Mouse (Mus musculus) thymus, adult 2 months (tissue): ENCODE results near the gene Pkp4. TPM values are rescaled to one million over a fixed set of nuclear protein-coding genes. Genes with fewer than 3 reads are reported as not detected.

Experiments used
- DNase-seq: peaks from one replicate; pipeline ENCODE4 v3.0.0; 2021
- H3K27ac ChIP-seq: fragments of 200-500 bp; 2 replicates; pipeline ENCODE4 v1.5.1; 2012; ENCODE audit warnings: low read length, control low read depth; ENCODE audit not compliant: control insufficient read depth, insufficient read depth
- H3K27me3 ChIP-seq: fragments of 200-500 bp; 2 replicates; pipeline ENCODE4 v1.6.1; 2012; ENCODE audit warnings: mild to moderate bottlenecking, low read length, moderate library complexity, mixed read lengths; ENCODE audit not compliant: control insufficient read depth, insufficient read depth
- H3K36me3 ChIP-seq: fragments of 200-500 bp; 2 replicates; pipeline ENCODE4 v1.6.1; 2012; ENCODE audit warnings: mild to moderate bottlenecking, low read length, moderate library complexity; ENCODE audit not compliant: control insufficient read depth, insufficient read depth
- H3K4me1 ChIP-seq: fragments of 200-500 bp; replicated peaks from 2 replicates; pipeline ENCODE4 v1.6.1; 2012; ENCODE audit warnings: low read length; ENCODE audit not compliant: control insufficient read depth, insufficient read depth
- H3K4me3 ChIP-seq: fragments of 200-500 bp; 2 replicates; pipeline ENCODE4 v1.5.1; 2012; ENCODE audit warnings: mild to moderate bottlenecking, low read length, control low read depth, moderate library complexity; ENCODE audit not compliant: control insufficient read depth, insufficient read depth
- CTCF ChIP-seq: fragments of 200-500 bp; IDR thresholded peaks from 2 replicates; pipeline ENCODE4 v1.5.1; 2012; ENCODE audit warnings: mild to moderate bottlenecking, control low read depth, low read length, moderate library complexity, borderline replicate concordance; ENCODE audit not compliant: control insufficient read depth, poor library complexity, insufficient read depth; ENCODE audit errors: extremely low read depth
- POLR2A ChIP-seq: fragments of 200-500 bp; IDR thresholded peaks from 2 replicates; pipeline ENCODE4 v1.6.1; 2012; ENCODE audit warnings: mild to moderate bottlenecking, low read length, control low read depth, moderate library complexity; ENCODE audit not compliant: control insufficient read depth, poor library complexity, insufficient read depth; ENCODE audit errors: extremely low read depth
- WGBS: fragments of 180-500 bp; shearing (Covaris S2); methylation state at CpG from one replicate; pipeline ENCODE4 v1.1.7; 2018; 5-methylcytosine and 5-hydroxymethylcytosine counted together
- polyA plus RNA-seq: library from polyadenylated mRNA; depleted of rRNA; stranded (reverse); fragments of >200 nt; gene quantifications from 2 replicates; pipeline ENCODE4 v1.2.3, GENCODE M21; 2012

The Pkp4 gene
- polyA plus RNA-seq, 1 experiment, result 40.8 TPM

DNA sequence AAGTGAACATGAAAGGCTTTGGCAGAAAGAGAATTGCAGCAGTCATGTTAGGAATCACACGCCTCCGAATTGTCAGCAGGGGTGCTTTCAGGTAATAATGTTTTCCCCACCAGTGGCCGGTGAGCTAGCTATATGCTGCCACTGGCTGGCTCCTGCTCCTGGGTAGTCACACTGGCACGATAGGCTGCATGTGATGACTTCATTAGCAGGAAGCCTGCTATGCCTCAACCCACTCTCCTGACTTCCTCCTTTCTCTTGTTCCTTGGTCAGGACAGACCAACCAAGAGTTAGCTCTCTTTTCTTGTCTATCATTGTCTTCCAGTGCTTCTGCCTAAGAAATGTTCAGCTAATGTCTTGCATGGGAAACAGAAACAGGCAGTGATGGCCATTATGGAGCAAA, 171.9 kb downstream of the Pkp4 start:
- WGBS, result 60% methylated on average over 4 of the region's 4 CpGs
- Histone ChIP-seq H3K4me1 (no peaks in the 10 kb centered on the region), H3K27me3 (0 out of 2 replicates have a peak, but pooled peaks cover 2% of the 10 kb centered on the region), H3K27ac (no peak overlapping the region), H3K36me3 (no peaks in the 10 kb centered on the region), H3K4me3 (no peak overlapping the region)
- no peak for DNase-seq
- TF ChIP-seq POLR2A (no peak), CTCF (no peak)

- Histone ChIP-seq H3K27ac (no peak overlapping the region), H3K36me3 (no peaks in the 10 kb centered on the region)
- DNase-seq, result no peak
Measured at GRCm38 (mm10) chr2:59338501-59338900, 177.9 kb downstream of the Pkp4 start.

GRCm38 (mm10) chr2:59338926-59339325, 178.3 kb downstream of the Pkp4 start:
- DNase-seq, result no peak
- no peak for TF ChIP-seq CTCF
- no peak for TF ChIP-seq POLR2A
- Histone ChIP-seq H3K27me3 (no peaks in the 10 kb centered on the region), H3K36me3 (no peaks in the 10 kb centered on the region), H3K4me1 (peaks cover 25% of the 10 kb centered on the region), H3K27ac (no peak overlapping the region), H3K4me3 (no peak overlapping the region)
- WGBS, result 67% methylated on average over 8 of the region's 8 CpGs

More at GRCm38 (mm10) chr2:59338501-59338900, 177.9 kb downstream of the Pkp4 start:
- no peak for TF ChIP-seq CTCF
- no peak for TF ChIP-seq POLR2A
- Histone ChIP-seq H3K4me1 (peaks cover 25% of the 10 kb centered on the region), H3K4me3 (no peak overlapping the region), H3K27me3 (no peaks in the 10 kb centered on the region)
- WGBS, result 49% methylated on average over 11 of the region's 11 CpGs

- 16% methylated on average over 5 of the region's 5 CpGs for WGBS
- peaks cover 25% of the 10 kb centered on the region for H3K4me1 ChIP-seq
- TF ChIP-seq POLR2A (no peak), CTCF (no peak)
- no peaks in the 10 kb centered on the region for H3K27me3 ChIP-seq
- DNase-seq, result no peak
- H3K4me3 ChIP-seq, result no peak overlapping the region
- peak overlapping the region; percentile 10; the same call in 1 of the 2 replicates for H3K27ac ChIP-seq
- H3K36me3 ChIP-seq, result no peaks in the 10 kb centered on the region
Measured at GRCm38 (mm10) chr2:59339776-59340539, 179.3 kb downstream of the Pkp4 start.

- Histone ChIP-seq H3K27me3 (no peaks in the 10 kb centered on the region), H3K4me1 (peaks cover 25% of the 10 kb centered on the region), H3K4me3 (no peak overlapping the region), H3K27ac (no peak overlapping the region), H3K36me3 (no peaks in the 10 kb centered on the region)
- no peak for TF ChIP-seq CTCF
- TF ChIP-seq POLR2A, result no peak
- no peak for DNase-seq
- 96% methylated on average over 1 of the region's 1 CpGs for WGBS
Measured at GRCm38 (mm10) chr2:59340878-59341277, 180.2 kb downstream of the Pkp4 start.

DNA sequence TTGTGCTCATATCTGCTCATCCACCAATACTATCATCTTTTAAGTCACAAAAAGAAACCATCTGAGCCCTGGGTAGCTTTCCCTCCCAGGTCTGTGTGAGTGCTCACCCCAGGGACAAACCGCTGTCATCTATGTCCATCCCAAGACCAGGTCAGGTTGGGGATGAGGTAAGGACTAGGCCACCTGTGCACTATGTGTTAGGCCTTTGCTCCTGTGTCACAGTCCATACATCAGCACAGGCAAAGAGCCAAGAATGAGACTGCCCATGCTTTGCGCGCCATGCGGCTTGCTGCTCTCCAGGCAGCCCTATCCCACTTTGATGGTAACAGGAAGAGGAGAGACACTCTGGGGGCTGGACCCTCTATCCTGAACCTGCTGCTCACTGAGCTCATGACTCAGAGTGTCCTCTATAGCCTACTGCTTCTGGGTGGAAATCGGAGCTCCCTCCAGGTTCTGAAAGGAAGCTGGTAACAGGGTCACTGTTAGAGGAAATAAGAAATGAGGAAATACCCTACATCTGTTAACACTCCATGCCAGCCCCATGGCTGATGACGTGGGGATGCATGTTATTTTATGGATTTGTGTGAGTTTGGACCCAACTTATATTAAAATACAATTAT, 182.1 kb downstream of the Pkp4 start:
- no peak overlapping the region for H3K4me3 ChIP-seq
- DNase-seq, result no peak
- no peaks in the 10 kb centered on the region for H3K27me3 ChIP-seq
- TF ChIP-seq CTCF, result no peak
- TF ChIP-seq POLR2A, result no peak
- peaks cover 31% of the 10 kb centered on the region for H3K4me1 ChIP-seq
- no peaks in the 10 kb centered on the region for H3K36me3 ChIP-seq
- no peak overlapping the region for H3K27ac ChIP-seq
- WGBS, result 93% methylated on average over 6 of the region's 6 CpGs

DNA sequence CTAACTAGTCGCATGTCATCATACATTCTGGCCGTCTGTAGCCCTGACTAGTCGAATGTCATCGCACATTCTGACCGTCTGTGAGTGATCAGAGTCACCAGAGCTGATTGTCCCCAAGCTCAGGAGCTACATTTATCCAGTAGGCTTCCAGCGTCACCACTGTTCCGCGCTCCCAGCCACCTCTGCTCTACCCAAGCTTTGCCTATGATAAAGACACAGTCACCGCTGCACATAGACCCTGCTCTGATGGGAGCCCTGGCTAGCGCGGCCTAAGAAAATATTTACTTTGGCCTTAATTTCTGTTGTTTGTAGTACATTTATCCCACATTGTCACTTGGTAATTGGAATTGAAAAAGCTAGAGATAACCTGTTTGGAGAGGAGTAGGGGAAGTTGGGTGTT, 183.2 kb downstream of the Pkp4 start:
- H3K4me1 ChIP-seq, result peaks cover 23% of the 10 kb centered on the region
- 98% methylated on average over 11 of the region's 11 CpGs for WGBS

More for the DNA sequence above, 183.2 kb downstream of the Pkp4 start:
- no peak overlapping the region for H3K4me3 ChIP-seq
- no peaks in the 10 kb centered on the region for H3K27me3 ChIP-seq
- DNase-seq, result no peak
- no peaks in the 10 kb centered on the region for H3K36me3 ChIP-seq
- TF ChIP-seq POLR2A (no peak), CTCF (no peak)
- H3K27ac ChIP-seq, result no peak overlapping the region
